Mouse (Mus musculus) cortical plate, adult 2 months (tissue): ENCODE data around the gene B3gnt4. TPM values are rescaled to one million over a fixed set of nuclear protein-coding genes. Genes with fewer than 3 reads are reported as not detected.
A peak's percentile ranks its signal among the peaks of the same experiment; 100 is the strongest.
"Not testable (repeated sequence)": the region's sequence is repeated elsewhere in the genome, so short reads cannot be mapped to it uniquely, and the experiment has no call there.

Experiments
- H3K27ac ChIP-seq: fragments of 200-500 bp; 2 replicates; pipeline ENCODE4 v1.5.1; 2012; ENCODE audit warnings: low read length, control low read depth, inconsistent platforms; ENCODE audit not compliant: insufficient read depth
- H3K4me1 ChIP-seq: fragments of 200-500 bp; 2 replicates; pipeline ENCODE4 v1.6.1; 2011; ENCODE audit warnings: low read length; ENCODE audit not compliant: control insufficient read depth, insufficient read depth
- H3K4me3 ChIP-seq: fragments of 200-500 bp; 2 replicates; pipeline ENCODE4 v1.5.1; 2011; ENCODE audit warnings: mild to moderate bottlenecking, low read length, control low read depth; ENCODE audit not compliant: insufficient read depth
- CTCF ChIP-seq: fragments of 200-500 bp; IDR thresholded peaks from 2 replicates; pipeline ENCODE4 v1.5.1; 2011; ENCODE audit warnings: mild to moderate bottlenecking, control low read depth, low read length; ENCODE audit not compliant: insufficient read depth; ENCODE audit errors: extremely low read depth
- POLR2A ChIP-seq: fragments of 200-500 bp; IDR thresholded peaks from 2 replicates; pipeline ENCODE4 v1.6.1; 2011; ENCODE audit warnings: mild to moderate bottlenecking, low read length, control low read depth; ENCODE audit not compliant: insufficient read depth; ENCODE audit errors: extremely low read depth
- polyA plus RNA-seq: library from polyadenylated mRNA; depleted of rRNA; stranded (reverse); fragments of >200 nt; gene quantifications from 2 replicates; pipeline ENCODE4 v1.2.3, GENCODE M21; 2012

B3gnt4 gene
- polyA plus RNA-seq, 1 experiment, result 1.4 TPM

DNA sequence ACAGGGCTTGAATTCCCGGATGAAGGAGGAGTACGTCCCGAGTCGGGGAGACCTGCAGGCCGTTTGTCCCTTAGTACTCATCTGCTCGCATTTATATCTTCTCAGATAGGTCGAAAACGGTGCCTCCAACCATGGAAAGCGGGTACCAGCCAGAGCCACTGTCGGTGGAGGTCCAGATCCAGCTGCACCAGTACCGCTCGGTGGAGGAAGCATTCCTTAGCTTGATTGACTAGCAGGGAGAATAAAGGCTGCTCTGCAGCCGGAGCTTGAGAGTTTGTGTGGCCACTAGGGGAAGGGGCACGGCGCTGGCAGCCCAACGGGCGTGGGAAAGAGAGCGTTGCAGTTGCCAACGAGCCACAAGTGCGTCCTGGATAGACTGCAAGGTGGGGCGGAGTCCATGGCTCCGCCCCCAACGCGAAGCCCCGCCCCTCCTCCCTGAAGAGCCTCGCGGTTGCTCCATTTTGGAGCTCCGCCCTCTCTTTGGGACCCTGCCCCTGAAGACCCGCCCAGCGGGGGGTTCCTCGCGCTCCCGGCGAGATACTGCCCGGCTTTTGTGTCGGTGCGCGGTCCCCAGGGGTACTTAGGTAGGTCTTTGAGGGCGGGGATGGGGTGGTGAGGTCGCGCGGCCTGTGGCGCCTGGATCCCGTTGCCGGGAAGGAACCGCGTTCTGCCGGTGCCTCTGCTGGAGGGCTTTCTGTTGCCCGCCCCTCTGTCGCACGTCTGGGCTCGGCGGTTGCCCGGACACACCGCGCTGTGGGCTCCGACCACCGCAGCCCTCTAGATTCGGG, 2.1 kb upstream of the B3gnt4 start:
- H3K4me3 ChIP-seq, result peak overlapping the region; percentile 26
- no peak for TF ChIP-seq POLR2A
- no peak for TF ChIP-seq CTCF
- peaks cover 3% of the 10 kb centered on the region; the same call in 1 of the 2 replicates for H3K4me1 ChIP-seq
- no peak overlapping the region for H3K27ac ChIP-seq

DNA sequence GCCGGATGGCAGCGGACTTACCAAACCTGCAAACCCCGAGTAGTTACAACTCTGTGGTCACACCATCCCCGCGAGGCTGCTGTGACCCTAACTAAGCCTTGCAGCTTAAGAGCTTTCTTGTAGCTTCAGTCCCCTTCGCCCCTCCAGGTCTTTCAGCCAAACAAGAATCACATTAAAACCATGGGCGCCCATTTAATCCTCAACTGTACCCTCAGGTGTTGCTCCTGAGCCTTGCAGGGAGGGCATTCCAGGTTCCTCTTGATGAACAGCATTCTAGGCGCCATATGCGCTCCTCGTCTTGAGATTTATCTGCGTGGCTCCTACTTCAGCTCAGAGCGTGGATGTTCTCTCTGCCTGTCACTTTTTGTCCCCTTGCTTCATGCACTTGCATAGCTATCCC, 1.3 kb upstream of the B3gnt4 start:
- TF ChIP-seq CTCF (no peak), POLR2A (no peak)
- peaks cover 3% of the 10 kb centered on the region; the same call in 1 of the 2 replicates for H3K4me1 ChIP-seq

DNA sequence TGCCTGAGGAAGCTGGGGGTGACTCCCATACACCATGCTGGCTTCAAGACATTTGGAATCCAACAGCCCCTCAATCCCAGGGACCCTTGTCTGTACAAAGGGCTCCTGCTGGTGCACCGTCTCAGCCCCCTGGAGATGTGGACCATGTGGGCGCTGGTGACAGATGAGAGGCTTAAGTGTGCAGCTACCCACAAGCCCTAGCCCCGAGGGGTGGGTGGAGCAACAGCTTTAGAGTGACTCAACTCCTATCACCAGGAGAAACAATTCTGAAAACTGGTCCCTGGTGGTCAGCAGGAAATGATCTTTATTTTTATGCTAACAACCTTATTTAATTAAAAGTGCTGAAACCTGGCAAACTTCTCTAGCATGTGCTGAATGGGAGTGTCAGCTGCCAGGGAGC, 1.2 kb downstream of the B3gnt4 start:
- H3K4me3 ChIP-seq, H3K27ac ChIP-seq, H3K4me1 ChIP-seq: not testable (repeated sequence)

More for the DNA sequence above, 1.3 kb upstream of the B3gnt4 start:
- peak overlapping the region; percentile 26; the same call in 1 of the 2 replicates for H3K4me3 ChIP-seq
- no peak overlapping the region for H3K27ac ChIP-seq

DNA sequence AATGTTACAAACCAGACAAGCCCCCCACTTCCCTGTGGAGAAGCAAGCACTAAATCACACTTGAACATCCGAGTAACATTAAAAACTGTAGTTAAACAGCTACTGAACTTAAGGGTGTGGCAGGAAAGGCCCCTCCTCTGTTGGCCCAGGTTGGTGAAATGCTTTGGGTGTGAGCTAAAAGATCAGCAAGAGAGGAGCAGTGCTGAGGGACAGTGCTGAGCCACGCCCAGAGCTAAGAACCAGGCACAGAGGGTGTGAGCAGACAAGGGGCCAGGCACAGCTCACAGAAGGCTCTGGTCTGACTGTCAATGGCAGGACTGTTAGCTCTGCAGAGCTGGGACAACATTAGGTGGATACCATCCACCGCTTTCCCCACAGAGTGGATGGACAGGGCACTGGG, 1.8 kb downstream of the B3gnt4 start:
- H3K4me1 ChIP-seq, result peaks cover 3% of the 10 kb centered on the region
- no peak for TF ChIP-seq POLR2A
- TF ChIP-seq CTCF, result no peak
- H3K27ac ChIP-seq, result no peak overlapping the region
- no peak overlapping the region for H3K4me3 ChIP-seq

DNA sequence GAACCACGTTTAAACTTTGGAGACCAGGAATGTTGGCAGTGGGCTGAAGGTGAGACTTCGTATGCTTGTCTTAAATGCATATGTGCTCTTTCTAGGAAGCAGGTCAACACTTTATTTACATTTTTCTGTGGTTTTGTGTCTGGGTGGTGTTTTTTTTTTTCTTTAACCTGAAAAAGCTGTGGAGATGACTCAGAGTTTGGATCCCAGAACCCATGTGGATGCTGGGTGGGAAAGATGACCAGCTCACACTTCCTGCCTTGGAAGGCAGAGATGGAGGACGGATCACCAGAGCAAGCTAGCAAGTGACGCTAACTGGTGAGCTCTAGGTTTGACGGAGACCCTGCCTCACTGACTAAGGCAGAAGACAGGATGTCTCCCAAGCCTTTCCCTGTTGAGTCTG, 4.6 kb downstream of the B3gnt4 start:
- Histone ChIP-seq H3K27ac (no peak overlapping the region), H3K4me3 (no peak overlapping the region), H3K4me1 (no peaks in the 10 kb centered on the region; the same call in 1 of the 2 replicates)
- TF ChIP-seq POLR2A, result no peak
- no peak for TF ChIP-seq CTCF

DNA sequence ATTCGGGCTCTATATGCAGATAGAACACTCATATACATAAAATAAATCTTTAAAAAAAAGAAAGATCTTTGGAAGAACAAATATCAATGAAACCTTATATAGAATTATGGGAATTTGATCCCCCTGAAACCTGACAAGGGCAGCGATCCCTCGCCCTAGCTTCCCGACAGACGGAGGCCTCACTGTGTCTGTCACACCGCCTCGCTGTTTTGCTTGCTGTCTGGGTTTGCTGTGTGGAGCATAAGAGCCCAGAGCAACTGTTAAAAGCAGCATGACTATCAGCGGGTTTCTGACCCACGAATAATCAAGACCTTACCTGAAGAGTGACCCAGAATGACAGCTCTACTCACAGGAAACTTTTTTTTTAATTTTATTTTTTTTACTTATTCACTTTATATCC, 10.4 kb downstream of the B3gnt4 start:
- 0 out of 2 replicates have a peak, but pooled peaks cover 2% of the 10 kb centered on the region for H3K4me1 ChIP-seq
- H3K4me3 ChIP-seq, result no peak overlapping the region
- TF ChIP-seq CTCF, result no peak
- no peak for TF ChIP-seq POLR2A
- no peak overlapping the region for H3K27ac ChIP-seq

DNA sequence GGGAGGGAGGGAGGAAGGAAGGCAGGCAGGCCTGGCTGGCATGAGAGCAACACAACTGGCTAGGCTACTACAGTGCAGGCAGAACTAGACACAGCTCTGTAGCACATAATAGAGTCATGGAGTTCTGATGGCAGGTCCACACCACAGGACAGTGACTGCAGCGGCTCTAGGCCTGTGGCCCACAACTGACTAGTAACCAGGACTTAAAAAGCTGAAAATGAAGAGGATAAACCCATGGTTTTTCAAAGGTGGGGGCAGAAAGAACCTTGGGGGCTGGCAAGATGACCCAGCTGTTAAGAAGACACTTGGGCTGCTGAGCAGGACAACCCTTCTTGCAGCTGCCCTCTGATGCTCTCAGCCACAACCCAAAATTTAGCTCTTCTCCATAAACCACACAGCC, 11.4 kb downstream of the B3gnt4 start:
- 0 out of 2 replicates have a peak, but pooled peaks cover 2% of the 10 kb centered on the region for H3K4me1 ChIP-seq
- no peak overlapping the region for H3K4me3 ChIP-seq
- H3K27ac ChIP-seq, result no peak overlapping the region
- TF ChIP-seq POLR2A (no peak), CTCF (no peak)

DNA sequence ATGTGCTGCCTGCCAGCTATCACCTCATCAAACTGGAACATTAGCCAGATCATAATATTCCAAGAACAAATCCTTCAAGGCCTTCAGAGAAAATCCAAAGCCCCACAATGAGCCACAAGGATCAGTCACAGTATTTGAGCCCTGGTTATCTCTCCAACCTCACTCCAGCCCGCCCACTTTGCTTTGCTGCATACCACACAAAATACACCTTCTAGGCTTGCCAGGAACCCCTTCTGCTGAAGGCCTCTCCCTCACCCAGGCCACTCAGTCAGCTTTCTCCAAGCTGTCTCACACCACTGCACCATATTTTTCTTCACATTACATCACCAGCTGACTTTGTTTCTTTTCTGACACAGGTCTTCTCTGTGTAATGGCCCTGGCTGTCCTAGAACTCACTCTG, 11.9 kb downstream of the B3gnt4 start:
- no peak overlapping the region for H3K4me3 ChIP-seq

DNA sequence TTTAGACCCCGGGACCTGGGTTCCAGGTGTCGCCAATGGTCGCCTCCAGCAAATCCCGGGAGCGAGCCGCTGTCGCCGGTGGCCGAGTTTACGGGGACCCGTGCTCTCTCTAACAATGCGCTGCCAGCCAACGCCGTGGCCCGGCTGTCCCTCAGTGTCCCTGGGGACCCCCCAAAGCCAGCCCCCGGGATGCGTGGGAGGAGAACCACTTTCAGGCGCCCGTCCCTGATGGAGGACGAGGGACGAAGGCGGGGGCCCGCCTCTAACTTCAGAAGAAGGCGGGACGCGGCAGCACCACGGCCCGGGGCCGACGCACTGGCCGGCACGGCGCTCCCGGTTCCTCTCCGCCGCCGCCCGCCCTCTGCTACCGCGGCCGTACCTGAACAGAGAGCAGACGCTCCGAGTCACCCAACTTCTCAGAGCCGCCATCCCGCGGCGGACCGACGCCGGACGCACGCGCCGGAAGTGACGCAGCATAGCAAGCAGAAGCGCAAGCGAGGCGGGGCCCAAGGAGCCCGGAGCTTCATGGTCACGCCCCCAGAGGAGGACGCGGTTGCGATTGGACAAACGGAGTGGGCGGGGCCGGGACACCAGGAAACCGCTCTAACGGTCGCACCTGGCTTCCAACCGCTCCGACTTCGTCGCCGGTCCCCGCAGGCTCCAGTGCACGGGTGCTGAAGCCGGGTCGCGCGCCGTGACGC, 13.6 kb downstream of the B3gnt4 start, which contains the start of gene Diablo:
Gene Diablo, minus strand, starts transcription at position 485 of the 701 bp plus-strand sequence.
- Histone ChIP-seq H3K27ac (no peak within 1 kb of the TSS), H3K4me1 (0 out of 2 replicates have a peak, but pooled peaks cover 2% of the 10 kb centered on the region), H3K4me3 (peak within 1 kb of the TSS; percentile 38)
- TF ChIP-seq CTCF (no peak), POLR2A (peak; percentile 88)

More for the DNA sequence above, 11.9 kb downstream of the B3gnt4 start:
- H3K27ac ChIP-seq, result no peak overlapping the region
- TF ChIP-seq POLR2A, result no peak
- TF ChIP-seq CTCF, result no peak
- H3K4me1 ChIP-seq, result 0 out of 2 replicates have a peak, but pooled peaks cover 2% of the 10 kb centered on the region

DNA sequence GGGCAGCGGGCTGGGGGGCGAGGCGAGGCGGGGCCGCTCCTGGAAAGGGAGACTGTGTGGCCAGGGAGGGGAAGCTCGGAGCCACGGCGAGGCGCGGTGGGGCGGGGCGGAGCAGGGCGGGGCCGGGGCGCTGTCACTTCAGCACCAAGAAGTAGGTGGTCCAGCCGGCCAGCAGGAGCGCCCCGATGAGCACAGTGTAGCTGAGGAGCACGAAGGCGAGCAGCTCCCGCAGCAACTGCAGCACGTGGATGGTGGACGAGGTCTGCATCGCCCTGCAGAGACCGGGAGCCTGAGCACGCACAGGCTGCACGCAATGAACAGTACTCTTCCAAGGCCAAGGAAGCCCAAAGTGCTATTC, 14.1 kb downstream of the B3gnt4 start:
- Histone ChIP-seq H3K4me1 (0 out of 2 replicates have a peak, but pooled peaks cover 2% of the 10 kb centered on the region), H3K27ac (no peak overlapping the region)
- TF ChIP-seq CTCF (no peak), POLR2A (no peak; the same call in 1 of the 2 replicates)

More for the DNA sequence above, 14.1 kb downstream of the B3gnt4 start:
- peak overlapping the region; percentile 38 for H3K4me3 ChIP-seq
